Mouse (Mus musculus) ES-Bruce4 (cell line): ENCODE results near the gene Arhgef1. TPM values are rescaled to one million over a fixed set of nuclear protein-coding genes. Genes with fewer than 3 reads are reported as not detected.

Experiments
- H3K27ac ChIP-seq: 2 replicates; pipeline ENCODE4 v1.5.1; 2012; ENCODE audit warnings: low read length, inconsistent platforms; ENCODE audit not compliant: insufficient read depth
- H3K27me3 ChIP-seq: 2 replicates; pipeline ENCODE4 v1.6.1; 2012; ENCODE audit warnings: mild to moderate bottlenecking, low read length, inconsistent platforms; ENCODE audit not compliant: control insufficient read depth, poor library complexity, insufficient read depth, severe bottlenecking
- H3K36me3 ChIP-seq: 2 replicates; pipeline ENCODE4 v1.6.1; 2012; ENCODE audit warnings: inconsistent platforms, mild to moderate bottlenecking, low read length, moderate library complexity; ENCODE audit not compliant: control insufficient read depth, poor library complexity, insufficient read depth, severe bottlenecking
- H3K4me1 ChIP-seq: one replicate; pipeline ENCODE4 v1.8.1; 2011; ENCODE audit warnings: low read length; ENCODE audit not compliant: control insufficient read depth, insufficient read depth
- H3K4me3 ChIP-seq: 2 replicates; pipeline ENCODE4 v1.5.1; 2011; ENCODE audit warnings: low read depth, mild to moderate bottlenecking, low read length
- H3K9ac ChIP-seq: 2 replicates; pipeline ENCODE4 v1.6.1; 2012; ENCODE audit warnings: low read depth, mild to moderate bottlenecking, inconsistent platforms; ENCODE audit not compliant: poor library complexity, severe bottlenecking
- H3K9me3 ChIP-seq: replicated peaks from 2 replicates; pipeline ENCODE4 v1.6.1; 2012; ENCODE audit warnings: mild to moderate bottlenecking, low read length, inconsistent platforms; ENCODE audit not compliant: control insufficient read depth, poor library complexity, insufficient read depth, severe bottlenecking
- CTCF ChIP-seq: IDR thresholded peaks from one replicate; pipeline ENCODE4 v1.8.1; 2011; ENCODE audit warnings: low read depth, low read length
- EP300 ChIP-seq: IDR thresholded peaks from 2 replicates; pipeline ENCODE4 v1.6.1; 2011; ENCODE audit warnings: low read depth, low read length; ENCODE audit not compliant: insufficient read depth
- POLR2A ChIP-seq: IDR thresholded peaks from one replicate; pipeline ENCODE4 v1.8.1; 2011; ENCODE audit warnings: low read length; ENCODE audit not compliant: insufficient read depth
- polyA plus RNA-seq: library from polyadenylated mRNA; stranded (reverse); fragments of >200 nt; gene quantifications from 2 replicates; pipeline ENCODE4 v1.2.4, GENCODE M21; 2011; ENCODE audit warnings: low read depth; ENCODE audit not compliant: missing spikeins, insufficient read depth, insufficient read length

The Arhgef1 gene
- polyA plus RNA-seq, 1 experiment = 90.5 TPM

DNA sequence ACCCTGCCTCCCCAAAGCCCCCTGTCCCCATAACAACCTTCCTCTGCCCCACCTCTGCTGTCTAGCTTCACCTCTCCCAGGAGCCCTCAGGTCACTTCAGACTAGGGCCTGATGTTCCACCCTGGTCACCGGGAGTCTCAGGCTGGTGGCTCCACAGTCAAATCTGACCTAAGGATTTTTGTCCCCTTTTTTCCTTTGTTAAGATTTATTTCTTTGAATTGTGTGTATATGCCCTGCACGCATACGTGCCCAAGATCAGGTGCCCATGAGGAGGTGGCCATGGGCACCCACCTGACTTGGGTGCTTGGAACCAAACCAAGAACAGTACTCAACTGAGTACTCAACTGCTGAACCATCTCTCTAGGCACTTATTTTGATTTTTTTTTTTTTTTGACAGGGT, 67.6 kb downstream of the Arhgef1 start:
- Histone ChIP-seq H3K4me1 (peaks cover 3% of the 10 kb centered on the region), H3K27me3 (no peaks in the 10 kb centered on the region), H3K9ac (no peak overlapping the region), H3K27ac (no peak overlapping the region), H3K36me3 (no peaks in the 10 kb centered on the region), H3K9me3 (no peaks in the 10 kb centered on the region), H3K4me3 (no peak overlapping the region)
- no peak for TF ChIP-seq CTCF
- no peak for TF ChIP-seq POLR2A
- TF ChIP-seq EP300 = no peak

DNA sequence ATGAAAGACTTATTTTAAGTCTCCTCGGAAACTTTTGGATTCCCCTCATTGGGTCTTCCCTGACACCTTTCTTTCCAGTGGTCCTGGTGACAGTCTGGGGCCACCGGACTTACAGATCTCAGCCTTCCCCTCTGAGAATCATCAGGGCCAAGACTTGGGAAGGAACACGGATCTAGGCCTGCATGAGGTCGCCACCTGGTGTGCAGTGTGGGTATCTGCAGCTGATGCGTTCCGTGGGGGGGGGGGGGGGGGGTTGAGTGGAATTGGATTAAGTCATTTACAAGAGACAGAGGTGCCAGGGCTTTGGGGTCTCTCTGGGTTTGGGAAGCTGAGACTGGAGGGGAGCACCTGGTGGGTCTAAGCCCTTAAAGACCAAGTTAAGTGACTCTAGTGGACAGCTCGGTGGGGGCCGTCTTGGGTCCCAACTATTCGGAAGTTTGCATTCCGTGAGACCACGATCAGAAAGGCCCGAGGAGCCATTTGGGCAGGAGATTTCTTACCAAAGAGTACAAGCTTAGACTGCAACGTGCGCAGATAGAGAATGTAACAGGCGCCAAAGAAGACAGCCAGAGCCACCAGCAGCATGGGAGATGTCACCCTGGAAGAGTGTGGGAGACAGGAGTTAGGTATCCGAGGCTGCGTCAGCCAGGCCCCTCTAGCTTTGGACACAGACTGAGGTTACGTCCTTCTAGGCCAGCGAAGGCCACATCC, 68.7 kb downstream of the Arhgef1 start:
- TF ChIP-seq CTCF (peak; percentile 78), POLR2A (no peak), EP300 (no peak)
- Histone ChIP-seq H3K27ac (no peak overlapping the region), H3K9ac (no peak overlapping the region), H3K9me3 (no peaks in the 10 kb centered on the region), H3K4me3 (peak overlapping the region; percentile 95), H3K27me3 (no peaks in the 10 kb centered on the region), H3K36me3 (no peaks in the 10 kb centered on the region), H3K4me1 (peaks cover 3% of the 10 kb centered on the region)

DNA sequence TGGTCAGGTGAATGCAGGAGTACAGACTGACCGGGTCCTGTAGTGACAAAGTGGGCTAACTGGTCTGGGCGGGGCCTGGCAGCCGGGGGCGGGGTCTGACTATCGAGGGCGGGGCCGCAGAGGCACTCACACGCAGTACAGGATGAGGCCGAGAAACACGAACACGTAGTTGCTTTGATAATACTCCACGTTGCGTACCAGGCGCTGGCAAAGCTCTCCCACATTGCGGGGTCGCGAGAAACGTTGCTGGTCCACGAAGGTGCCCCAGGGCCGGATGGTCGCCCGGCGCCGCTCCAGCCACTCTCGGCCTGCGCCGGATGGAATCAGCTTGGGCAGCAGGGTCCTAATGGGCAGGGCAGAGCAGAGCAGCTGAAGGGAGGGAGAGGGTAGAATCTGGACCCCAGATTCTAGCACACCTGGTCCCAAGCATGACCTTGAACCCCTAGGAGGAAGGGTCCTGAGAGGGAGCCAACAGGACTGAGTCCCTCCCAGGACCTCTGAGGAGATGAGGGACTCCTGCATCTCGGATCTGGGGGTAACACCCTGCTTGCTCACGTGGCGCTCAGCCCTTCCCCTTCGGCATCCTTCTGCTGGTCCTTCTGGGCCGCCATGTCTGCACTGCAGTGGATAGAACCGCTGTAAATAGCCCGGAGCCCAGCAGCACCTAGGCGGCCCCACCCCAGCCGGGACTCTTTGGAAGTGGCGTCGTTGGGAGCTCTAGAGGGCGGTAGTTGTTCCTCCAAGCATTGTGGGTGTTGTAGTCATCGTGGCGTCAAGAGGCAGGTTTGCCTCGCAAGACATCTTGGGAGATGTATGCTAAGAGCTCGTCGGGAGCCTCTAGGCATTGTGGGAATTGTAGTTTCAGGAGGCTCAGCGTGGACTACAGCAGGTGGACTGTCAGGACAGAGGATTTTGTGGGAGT, 69.5 kb downstream of the Arhgef1 start, which contains the start of gene Rabac1:
Gene Rabac1, minus strand, starts transcription at position 783 of the 922 bp plus-strand sequence.
- Histone ChIP-seq H3K4me3 (peak within 1 kb of the TSS; percentile 95), H3K27ac (no peak within 1 kb of the TSS), H3K9me3 (no peaks in the 10 kb centered on the region), H3K36me3 (no peaks in the 10 kb centered on the region), H3K9ac (peak within 1 kb of the TSS; percentile 63), H3K4me1 (peaks cover 3% of the 10 kb centered on the region), H3K27me3 (no peaks in the 10 kb centered on the region)
- TF ChIP-seq CTCF (peak; percentile 28), POLR2A (peak; percentile 56), EP300 (no peak)

DNA sequence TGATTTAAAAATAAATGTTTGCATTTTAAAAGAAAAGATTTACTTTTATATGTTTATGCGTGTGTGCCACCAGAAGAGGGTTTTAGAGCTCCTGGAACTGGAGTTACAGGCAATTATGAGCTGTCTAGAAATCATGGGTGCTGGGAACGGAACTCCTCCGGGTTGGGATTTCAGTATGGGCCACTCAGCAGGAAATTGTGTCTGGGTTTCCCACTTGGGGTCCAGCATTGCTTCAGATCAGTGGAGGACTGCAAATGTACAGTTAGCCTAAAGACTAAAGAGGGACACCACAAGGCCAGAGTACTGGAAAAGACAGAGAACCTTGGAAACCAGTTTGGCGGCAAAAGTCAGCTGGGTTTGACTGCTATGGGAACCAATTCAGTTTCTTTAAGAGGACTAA, 70.5 kb downstream of the Arhgef1 start:
- Histone ChIP-seq H3K9me3 (no peaks in the 10 kb centered on the region), H3K9ac (no peak overlapping the region), H3K36me3 (no peaks in the 10 kb centered on the region), H3K27ac (no peak overlapping the region), H3K27me3 (no peaks in the 10 kb centered on the region), H3K4me3 (no peak overlapping the region), H3K4me1 (peaks cover 3% of the 10 kb centered on the region)
- TF ChIP-seq CTCF (no peak), POLR2A (no peak), EP300 (no peak)

DNA sequence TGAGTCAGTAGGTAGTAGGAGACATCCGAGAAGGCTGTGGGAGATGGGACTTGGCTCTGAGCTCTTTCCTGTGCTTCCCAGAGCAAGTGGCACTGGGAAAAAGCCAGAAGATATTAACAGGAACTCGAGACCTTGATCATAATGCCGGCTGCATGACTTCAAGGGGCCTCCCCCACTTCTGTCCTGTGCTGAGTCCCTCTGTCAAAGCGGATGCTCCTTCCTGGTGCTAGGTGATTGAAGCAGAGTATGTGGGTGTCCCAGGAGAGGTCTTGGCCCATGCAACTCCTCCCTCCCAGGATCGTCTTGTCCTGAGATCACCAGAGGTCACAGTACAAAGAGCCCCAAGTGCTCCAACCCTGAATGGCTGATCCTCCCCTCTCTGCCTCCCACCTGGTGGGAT, 71.2 kb downstream of the Arhgef1 start:
- Histone ChIP-seq H3K9ac (no peak overlapping the region), H3K27ac (no peak overlapping the region), H3K4me1 (peaks cover 3% of the 10 kb centered on the region)

More for the DNA sequence above, 71.2 kb downstream of the Arhgef1 start:
- TF ChIP-seq POLR2A (no peak), EP300 (no peak), CTCF (no peak)
- Histone ChIP-seq H3K4me3 (no peak overlapping the region), H3K36me3 (no peaks in the 10 kb centered on the region), H3K27me3 (no peaks in the 10 kb centered on the region), H3K9me3 (no peaks in the 10 kb centered on the region)
